Mouse (Mus musculus) adrenal gland, postnatal 14 days (tissue): ENCODE data around the gene Gm9913. TPM values are rescaled to one million over a fixed set of nuclear protein-coding genes. Genes with fewer than 3 reads are reported as not detected.

Experiments
- DNase-seq: peaks from one replicate; pipeline ENCODE4 v3.0.0; 2021; ENCODE audit warnings: mixed read lengths
- total RNA-seq: library from RNA; stranded (reverse); gene quantifications from 2 replicates; pipeline ENCODE4 v1.2.3, GENCODE M21; 2021

Gm9913 gene
- total RNA-seq, 1 experiment from 2014 or later: 0.11 TPM

DNA sequence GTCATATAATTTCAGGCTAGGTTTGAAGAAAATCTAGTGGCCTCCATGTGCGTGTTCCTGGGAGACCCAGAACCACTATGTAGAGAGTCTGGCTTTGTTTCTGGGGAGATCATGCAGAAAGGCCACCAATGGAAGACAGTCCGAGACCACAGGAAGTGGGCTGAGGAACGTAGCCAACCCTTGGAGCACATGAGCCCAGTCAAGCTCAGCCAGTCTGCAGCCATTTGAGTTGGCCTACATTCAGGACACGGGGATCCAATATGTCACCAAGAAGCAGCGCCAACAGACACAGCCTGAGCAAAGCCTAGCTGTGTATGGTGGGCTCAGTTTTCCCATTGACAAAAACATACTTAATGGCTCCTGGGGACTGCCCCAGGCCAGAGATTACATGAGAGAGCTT is 8.2 kb upstream of the Gm9913 start:
- DNase-seq: no peak

DNA sequence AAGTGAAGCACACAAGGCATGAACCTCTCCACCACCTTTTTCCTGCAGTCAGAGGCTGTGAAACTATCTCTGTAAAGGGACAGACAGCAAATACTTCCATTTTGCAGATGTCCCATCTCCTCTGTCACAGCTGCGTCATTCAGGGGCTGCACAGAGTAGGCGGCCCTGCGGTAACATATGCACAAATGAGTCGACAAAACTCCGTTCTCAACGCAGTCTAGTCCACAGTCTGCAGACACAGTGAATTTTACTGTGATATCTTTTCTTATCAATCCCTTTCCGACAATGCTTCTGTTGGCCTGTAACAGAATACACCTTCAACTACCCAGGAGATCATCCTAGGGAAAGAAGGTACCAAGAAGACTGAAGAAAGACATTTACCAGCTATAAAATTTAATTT is 6.7 kb upstream of the Gm9913 start:
- DNase-seq: no peak

DNA sequence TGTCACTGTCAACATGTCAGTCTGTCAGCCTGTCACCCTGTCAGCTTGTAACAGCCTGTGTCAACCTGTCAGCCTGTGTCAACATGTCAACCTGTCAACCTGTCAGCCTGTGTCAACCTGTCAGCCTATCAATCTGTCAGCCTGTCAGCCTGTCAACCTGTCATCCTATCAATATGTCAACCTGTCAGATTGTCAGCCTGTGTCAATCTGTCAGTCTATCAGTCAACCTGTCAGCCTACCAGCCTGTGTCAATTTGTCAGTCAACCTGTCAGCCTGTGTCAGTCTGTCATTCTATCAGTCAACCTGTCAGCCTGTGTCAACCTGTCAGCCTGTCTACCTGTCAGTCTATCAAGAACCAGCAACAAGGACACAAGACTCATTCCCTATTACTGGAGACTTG is 3.4 kb upstream of the Gm9913 start:
- no peak for DNase-seq

DNA sequence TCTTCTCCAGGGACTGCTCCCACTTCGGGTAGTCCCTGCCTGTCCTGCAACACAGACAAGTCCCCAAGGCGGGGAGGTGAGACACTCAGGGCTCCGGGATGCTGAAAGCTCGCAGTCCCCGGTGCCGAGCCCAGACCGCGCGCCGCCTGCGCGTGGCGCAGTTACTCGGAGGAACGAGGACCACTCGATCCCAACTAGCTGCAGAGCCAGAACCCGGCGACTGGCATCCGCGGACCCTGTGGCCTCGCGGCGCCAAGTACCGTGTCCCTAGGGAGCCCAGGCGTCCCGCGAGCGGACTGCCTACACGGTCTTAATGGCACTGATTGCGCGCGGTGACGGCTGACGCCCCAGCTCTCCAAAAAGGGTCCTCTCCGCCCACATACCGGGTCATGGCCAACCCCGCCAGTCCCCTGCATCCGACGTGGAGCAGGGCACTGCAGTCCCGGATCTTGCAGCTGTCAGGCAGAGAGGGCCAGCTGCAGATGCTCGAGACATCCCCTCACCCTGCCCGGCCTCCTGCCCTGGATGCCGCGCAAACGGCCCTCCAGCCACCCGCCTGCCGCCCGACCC is 942 bp downstream of the Gm9913 start:
- peak; percentile 73 for DNase-seq

DNA sequence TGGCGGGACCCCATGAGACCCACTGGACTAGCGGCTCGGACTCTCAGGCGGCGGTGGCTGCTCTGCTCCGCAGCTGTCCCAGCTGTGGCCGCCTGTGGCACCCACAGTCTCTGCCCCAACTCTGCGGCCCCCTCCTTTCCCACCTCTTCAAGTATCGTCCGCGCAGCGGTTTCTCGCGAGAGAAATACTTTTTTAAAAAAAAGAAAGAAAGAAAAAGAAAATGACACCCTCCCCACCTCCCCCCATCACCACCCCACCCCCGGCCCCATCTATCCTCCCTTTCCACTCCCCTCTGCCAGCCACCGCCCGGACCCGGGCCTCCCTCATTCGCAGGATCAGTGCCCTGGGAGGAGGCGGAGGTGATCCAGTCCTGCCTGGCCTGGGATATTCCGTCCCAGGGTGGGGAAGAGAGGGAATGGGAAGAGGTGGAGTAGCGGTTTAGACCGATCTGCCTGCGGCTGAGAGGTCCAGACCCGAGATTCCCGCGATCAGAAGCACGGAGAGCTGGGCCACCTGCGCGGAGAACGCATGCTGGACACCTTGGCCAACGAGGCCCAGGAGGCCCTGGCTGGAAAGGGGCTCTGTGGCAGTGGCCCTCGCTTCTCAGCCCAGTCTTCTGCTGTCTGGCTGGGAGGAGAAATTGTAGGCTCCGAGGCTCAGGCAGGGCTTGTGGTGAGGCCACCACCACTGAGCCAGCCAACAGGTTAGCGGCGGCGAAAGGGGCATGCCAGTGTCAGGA is 1.6 kb downstream of the Gm9913 start:
- peak; percentile 86 for DNase-seq

DNA sequence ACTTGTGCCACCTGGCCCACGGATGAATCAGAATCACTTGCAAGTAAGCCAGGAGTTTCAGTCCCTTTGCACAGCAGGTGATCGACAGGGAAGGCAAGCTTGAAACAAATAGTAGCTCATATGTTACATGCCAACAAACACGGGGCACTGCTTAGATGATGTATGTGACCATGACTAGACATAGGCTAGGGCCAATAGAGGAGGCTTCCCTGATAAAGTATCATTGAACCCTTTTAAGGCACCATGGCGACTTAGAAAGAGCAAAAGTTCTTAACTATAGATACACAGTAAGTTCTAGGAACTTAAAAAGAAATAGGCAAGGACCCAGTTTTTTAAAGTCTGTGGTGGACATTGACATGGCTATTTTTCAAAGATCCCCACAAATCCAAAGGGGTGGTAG is 3.0 kb downstream of the Gm9913 start, which contains the start of gene Fbn1:
Gene Fbn1 (minus strand): TSS at position 101 of the 400 bp plus-strand sequence.
- no peak for DNase-seq

DNA sequence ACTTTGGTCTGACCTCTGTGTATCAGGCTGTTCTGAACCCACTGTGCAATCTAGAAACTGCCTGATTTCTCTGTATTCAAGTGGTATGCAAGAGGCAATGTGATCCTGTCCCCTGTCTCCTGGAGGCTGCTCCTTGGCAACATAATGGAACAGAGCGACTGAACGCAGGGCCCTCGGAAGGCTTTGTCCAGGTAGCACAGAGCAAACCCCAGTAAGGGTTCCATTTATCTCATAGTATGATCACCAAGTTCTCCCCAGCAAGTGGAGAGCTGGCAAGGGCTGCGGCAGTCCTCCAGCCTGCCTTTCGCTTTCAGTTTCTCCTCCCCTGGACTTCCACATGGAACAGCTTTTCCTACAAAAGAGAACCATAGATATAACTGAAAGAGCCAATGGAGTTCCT is 3.5 kb downstream of the Gm9913 start:
- DNase-seq: no peak

DNA sequence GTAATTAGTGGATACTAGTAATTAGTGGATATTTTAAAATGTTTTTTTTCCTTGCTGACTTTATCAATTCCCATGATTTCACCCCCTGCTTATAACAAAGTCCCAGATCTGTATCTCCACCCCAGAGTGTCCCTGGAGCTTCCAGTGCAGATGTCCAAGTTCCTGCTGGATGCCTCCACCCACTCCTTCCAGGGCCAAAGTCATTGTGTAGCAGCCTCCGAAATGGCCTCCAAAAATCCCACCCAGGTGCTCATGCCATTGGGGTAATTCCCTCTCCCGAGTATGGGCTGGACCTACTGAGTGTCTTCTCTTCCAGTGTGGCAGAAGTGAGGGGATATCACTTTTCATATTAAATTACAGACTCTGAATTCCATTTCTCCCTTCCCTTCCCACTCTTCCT is 5.9 kb downstream of the Gm9913 start:
- DNase-seq: no peak

DNA sequence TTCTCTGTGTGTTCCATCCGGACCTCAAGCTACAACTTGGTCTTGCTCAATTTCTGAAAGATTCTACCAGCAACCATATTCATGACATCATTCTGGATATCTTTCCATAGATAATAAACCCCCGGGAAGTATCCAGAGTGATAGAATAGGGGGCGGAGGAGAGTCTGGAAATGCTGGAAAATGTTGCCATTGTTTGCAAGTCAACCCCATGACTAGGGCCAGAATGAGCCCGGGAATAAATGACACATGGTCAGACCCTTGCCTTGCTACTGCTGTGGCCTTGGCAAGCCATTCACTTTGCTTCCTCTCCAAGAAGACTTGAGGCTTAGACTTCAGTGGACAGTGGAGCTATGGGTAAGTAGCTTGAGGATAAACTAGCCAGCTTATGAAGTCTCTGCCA is 7.0 kb downstream of the Gm9913 start:
- DNase-seq: no peak

DNA sequence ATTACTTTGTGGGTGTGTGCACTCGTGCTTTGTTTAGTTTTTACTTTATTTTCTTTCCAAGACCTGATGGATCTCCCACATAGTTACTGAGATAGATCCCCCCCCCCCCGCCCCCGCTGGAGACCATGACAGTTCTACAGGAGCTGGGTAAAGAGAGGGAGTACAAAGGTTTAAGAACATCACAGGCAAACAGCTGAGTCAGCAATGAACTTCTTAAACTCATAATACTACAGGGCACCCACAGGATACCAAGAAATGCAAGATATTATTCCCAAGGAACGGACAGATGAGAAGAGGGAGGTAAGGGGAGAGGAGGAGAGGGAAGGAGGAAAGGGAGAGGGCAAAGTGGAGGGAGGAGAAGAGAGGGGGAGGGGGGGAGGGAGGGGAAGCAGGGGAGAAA is 7.7 kb downstream of the Gm9913 start:
- no peak for DNase-seq

DNA sequence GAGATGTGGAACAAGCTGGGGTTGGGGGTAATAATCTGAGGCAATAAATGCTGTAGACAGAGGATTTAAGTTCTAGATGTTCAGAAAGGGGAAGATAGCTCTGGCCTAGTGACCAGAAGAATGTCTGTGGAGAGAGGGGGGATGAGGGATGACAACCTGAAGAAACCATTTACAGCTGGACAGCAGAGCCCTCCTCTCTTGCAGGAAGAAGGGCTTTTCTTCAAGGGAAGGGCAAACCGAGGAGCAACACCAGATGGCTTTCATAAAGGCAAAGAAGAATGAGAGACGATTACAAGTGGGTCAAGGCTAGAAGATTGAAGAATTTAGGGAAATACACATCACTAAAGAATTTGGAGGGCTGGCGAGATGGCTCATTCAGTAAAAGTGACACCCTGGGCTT is 9.5 kb downstream of the Gm9913 start:
- DNase-seq: no peak

DNA sequence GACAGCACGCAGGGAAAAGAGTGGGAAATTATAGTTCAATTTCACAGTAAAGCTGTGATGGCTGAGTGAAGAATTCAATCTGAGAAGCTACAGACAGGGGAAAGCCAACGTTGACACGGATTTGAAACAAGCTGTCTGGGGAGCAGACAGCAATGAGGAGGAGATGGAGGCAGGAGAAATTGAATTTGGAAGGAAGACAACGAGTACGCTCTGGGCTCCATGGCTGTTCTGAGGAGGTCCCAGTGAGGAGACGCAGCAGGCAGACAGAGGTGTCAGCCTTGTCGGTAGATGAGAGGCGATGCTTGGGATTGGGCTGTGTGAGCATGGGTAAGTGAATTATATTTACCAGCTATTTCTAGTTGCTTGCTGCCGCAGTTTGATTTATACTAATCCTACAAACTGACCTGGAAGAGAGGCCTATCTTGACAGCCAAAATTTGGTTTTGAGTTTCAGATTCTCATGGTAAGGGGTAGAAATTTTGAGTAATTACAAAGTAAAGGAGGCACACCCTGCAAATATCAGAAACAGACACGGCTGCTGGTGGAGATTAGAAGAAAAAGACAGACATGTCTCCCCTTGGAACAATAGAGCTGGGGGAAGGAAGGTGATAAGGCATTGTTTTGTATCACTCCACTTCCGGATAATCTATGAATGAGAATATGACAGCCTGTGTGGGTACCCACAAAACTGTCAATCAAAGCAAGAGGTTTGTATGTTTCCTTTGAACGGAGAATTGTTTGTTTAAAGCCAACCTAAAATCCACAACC is 10.6 kb downstream of the Gm9913 start:
- no peak for DNase-seq

DNA sequence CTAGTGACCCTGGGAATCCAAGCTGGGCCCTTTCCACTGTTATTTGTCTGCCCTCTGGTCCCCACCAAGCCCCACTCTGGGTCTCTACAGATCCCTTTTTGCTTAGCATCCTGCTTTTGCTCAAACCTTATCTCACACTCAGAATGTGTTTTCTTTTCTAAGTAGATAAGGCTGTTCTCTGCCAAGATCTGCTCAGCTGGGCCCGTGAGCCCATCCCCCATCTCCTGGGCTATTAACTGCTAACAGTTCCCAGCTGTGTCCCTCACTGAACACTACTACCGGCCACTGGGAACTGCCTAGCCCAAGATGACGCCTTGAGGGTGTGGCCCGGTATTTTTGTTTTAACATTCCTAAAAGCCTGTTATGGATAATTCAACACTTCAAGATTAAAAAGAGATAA is 11.7 kb downstream of the Gm9913 start:
- DNase-seq: peak; percentile 25

DNA sequence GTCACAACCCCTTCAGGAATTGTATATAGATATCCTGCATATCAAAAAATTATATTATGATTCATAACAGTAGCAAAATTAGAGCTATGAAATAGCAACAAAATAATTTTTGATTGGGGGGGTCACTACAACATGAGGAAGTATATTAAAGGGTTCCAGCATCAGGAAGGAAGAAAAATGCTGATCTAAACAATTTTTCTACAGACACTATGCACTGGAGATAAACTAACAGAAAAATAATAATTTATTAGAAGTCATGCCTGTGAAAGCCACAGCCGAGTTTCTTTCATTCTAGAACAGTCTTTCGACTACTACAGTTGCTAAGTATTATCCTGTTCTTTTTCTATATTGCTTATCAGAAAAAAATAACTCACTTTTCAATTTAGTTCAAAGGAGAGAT is 20.6 kb downstream of the Gm9913 start:
- no peak for DNase-seq

DNA sequence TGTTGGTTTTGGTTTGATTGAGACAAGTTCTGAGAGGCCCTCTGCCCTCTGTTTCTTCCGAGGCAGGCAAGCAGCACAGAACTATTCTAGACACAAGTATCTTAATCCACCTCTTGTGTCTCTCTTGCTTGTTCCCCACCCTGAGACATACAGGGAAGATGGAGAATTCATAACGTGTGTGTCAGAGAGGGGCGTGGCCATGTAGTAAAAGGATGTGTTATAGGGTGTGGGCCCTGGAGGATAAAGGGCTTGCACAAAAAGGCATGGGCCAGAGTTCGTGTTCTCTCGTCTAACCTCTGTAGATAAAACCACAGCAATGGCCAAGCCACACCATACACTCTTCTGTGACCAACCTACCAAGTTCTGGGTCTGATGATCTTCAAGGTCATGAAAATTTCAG is 21.7 kb downstream of the Gm9913 start:
- DNase-seq: no peak

DNA sequence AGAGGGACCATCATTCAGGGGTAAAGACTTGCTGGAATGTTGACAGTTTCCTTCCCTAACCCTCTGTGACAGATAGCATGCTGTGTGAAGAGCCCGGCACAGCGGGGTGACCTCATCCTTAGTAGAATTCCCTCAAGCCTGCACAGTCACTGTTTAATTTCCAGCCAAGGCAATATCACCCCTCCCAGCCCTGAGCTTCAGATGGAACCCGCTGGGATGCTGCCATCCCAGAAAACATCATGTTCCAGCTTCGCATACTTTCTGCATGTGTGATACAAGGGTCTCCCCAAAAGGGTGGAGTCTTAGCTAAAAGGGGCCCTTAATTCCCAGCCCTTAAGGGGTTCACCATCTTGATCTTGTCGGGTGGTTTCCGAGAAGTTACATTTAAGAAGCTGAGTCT is 25.8 kb downstream of the Gm9913 start:
- DNase-seq: peak; percentile 7

DNA sequence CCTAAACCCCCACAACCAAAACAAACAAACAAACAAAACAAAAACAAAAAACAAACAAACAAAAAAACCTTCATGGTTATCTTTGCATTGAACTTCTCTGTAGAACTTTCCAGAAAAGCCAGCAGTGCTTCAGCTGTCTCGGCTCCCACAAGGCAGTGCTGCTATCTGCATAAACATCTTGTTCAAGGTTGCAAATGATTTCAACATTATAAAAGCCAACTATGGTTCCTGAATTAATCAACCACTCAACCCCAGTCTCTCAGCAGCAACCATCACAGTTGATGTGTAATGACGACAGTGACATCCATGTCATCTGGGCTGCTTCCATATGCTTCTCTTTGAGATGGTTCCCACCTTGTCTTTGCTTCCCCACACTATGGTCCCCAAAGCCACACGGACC is 34.8 kb downstream of the Gm9913 start:
- DNase-seq: no peak

DNA sequence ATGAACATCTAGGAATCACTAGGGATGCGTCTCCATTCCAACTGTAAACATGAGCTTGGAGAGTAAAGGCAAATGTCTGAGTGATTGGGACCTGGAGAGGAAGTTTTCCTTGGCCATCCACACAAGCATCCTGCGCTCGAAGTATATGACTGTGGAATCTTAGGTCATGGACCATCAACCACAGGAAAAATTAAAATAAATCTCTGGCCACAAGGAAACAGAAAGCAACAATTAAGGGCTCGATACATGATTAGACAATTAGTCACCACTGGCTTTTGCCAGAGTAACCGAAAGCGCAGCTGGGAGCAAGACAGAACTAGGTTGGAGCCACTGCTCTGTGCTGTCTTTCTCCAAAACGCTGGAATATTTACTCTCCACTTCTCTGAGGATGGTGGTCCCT is 35.7 kb downstream of the Gm9913 start:
- DNase-seq: no peak

DNA sequence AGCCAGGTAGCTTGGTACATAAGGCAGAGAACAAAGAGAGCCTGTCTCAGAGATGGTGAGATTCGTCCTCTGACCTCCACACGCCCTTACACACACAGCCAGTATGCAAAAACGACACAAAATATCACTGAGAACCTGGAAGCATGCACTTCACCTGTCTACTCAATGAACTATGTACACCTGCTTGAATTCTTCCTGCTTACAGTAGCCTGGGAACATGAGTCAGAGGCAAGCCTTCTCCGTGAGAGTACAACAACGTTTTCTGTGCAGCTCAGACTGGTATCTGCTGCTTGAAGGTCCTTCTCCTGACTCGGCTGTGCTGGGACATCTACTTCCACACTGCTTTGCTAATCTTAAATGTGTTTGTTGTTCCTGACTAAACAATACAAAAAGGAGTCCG is 36.6 kb downstream of the Gm9913 start:
- no peak for DNase-seq

DNA sequence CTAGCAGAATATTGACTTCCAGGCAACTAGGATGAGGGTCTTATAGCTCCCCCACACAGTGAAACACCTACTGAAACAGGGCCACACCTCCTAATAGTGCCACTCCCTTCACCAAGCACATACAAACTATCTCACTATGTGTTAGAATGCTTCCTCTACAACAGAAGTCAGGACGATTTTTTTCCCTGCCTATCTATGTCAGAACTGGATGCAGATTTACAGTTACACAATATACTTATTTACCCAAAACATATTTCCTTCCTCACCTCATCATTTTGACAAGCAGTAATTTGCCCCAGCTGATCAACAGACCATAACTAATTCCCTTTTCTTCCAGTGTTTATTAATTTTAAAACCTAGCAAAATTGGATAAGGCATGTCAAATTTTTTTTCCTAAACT is 38.8 kb downstream of the Gm9913 start:
- no peak for DNase-seq

DNA sequence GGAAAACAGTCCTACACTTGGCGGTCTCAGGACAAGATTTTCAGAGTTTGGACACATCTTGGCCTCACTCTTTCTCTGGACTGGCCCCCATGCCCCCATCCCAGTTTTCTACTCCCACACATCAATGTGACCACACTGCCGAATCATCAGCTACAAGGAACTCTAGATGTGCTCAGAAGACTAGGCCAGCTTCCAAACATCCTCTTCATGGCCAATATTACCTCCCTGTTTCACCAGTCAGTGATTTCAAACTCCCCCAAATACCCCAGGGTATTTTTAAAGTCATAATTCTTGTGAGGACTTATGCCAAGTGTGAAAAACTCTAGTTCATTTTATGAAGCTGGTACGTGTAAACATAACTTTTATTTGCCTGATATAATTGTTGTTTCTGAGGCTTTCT is 40.1 kb downstream of the Gm9913 start:
- no peak for DNase-seq

DNA sequence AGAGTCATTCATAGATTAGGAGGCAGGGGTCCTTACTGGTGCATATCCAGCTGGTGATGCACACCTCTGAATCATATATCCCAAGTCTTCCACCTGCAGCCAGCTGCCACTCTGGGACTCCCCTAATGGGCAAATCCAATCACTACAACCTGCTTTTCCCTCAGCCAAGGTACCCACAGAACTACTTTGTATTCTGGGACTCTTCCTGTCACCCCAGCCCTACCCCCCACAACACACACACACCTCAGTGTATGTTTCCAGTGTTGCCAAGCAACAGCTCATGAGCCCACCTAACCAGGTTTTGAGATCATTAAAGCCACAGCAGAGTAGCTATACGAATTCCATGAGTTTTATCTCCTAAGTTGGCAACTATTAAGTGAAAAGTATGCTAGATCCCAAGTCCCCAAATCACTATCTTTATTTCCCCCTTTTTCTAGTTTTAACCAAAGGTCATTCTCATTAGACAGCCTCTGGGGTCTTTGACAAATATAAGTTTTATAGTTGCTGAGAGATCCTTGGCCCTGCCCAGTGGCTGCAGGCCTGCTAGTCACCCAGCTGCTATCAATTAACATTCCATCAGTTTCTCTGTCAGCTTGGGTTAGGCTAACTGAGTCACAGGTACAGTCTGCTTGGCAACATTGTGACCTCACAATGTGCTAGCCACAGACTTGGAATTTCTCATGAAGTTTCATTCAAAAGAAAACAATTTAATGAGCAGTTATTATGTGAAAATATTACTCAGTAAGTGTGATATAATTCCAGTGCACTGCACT is 44.1 kb downstream of the Gm9913 start:
- no peak for DNase-seq

DNA sequence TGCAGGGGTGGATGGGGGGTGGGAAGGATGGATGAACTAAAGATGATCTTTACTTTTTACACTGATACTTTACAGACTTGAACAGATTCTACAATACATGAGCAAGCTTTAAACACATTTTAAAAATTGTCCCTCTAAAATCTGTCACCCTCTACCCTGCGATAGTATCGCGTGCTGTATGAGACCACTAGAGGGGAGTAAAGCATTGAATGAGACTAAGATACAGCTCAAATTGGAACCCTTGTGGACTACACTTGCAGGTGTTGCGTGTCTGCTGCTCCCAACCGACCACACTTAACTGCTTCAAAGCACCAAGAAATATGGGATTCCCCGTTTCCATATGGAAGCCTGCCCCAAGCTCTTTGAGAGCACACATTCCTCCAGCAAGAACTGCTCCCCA is 50.9 kb downstream of the Gm9913 start:
- DNase-seq: no peak
